Mouse (Mus musculus) c-Kit-positive CD71-negative TER-119-negative erythroid progenitor cells, embryonic 14.5 days (primary cell): ENCODE results near the gene Ptprk.

Experiments
- DNase-seq: peaks from one replicate; pipeline ENCODE4 v3.0.0-alpha.2; 2013; ENCODE audit warnings: low read depth

Ptprk gene

GRCm38 (mm10) chr10:28184675-28185074 is 110.1 kb downstream of the Ptprk start:
- DNase-seq = no peak

GRCm38 (mm10) chr10:28185326-28185725 is 110.7 kb downstream of the Ptprk start:
- DNase-seq = no peak

GRCm38 (mm10) chr10:28186018-28186800 is 111.6 kb downstream of the Ptprk start:
- DNase-seq = no peak

GRCm38 (mm10) chr10:28191440-28191839 is 116.8 kb downstream of the Ptprk start:
- DNase-seq = no peak

GRCm38 (mm10) chr10:28193630-28194029 is 119.0 kb downstream of the Ptprk start:
- no peak for DNase-seq

- no peak for DNase-seq
Observed at GRCm38 (mm10) chr10:28200609-28201008, 126.0 kb downstream of the Ptprk start.

GRCm38 (mm10) chr10:28209394-28209793 is 134.8 kb downstream of the Ptprk start:
- DNase-seq = no peak

GRCm38 (mm10) chr10:28212083-28212482 is 137.5 kb downstream of the Ptprk start:
- DNase-seq = no peak

- no peak for DNase-seq
Observed at GRCm38 (mm10) chr10:28215153-28215552, 140.5 kb downstream of the Ptprk start.

- no peak for DNase-seq
Observed at GRCm38 (mm10) chr10:28223602-28224001, 149.0 kb downstream of the Ptprk start.

GRCm38 (mm10) chr10:28224376-28224775 is 149.8 kb downstream of the Ptprk start:
- no peak for DNase-seq

- DNase-seq = no peak
Observed at GRCm38 (mm10) chr10:28225536-28226075, 151.0 kb downstream of the Ptprk start.

GRCm38 (mm10) chr10:28227732-28228131 is 153.1 kb downstream of the Ptprk start:
- no peak for DNase-seq

- no peak for DNase-seq
Observed at GRCm38 (mm10) chr10:28228208-28228607, 153.6 kb downstream of the Ptprk start.

- no peak for DNase-seq
Observed at GRCm38 (mm10) chr10:28232273-28233167, 157.9 kb downstream of the Ptprk start.

GRCm38 (mm10) chr10:28249047-28249446 is 174.4 kb downstream of the Ptprk start:
- DNase-seq = no peak

GRCm38 (mm10) chr10:28251385-28251784 is 176.8 kb downstream of the Ptprk start:
- DNase-seq = no peak

- DNase-seq = no peak
Observed at GRCm38 (mm10) chr10:28260651-28261050, 186.0 kb downstream of the Ptprk start.

GRCm38 (mm10) chr10:28262159-28262558 is 187.5 kb downstream of the Ptprk start:
- DNase-seq = no peak

GRCm38 (mm10) chr10:28263546-28263945 is 188.9 kb downstream of the Ptprk start:
- DNase-seq = no peak

- DNase-seq = no peak
Observed at GRCm38 (mm10) chr10:28270273-28270672, 195.7 kb downstream of the Ptprk start.

GRCm38 (mm10) chr10:28271729-28272606 is 197.3 kb downstream of the Ptprk start:
- DNase-seq = no peak
